In the genomic region with DNA sequence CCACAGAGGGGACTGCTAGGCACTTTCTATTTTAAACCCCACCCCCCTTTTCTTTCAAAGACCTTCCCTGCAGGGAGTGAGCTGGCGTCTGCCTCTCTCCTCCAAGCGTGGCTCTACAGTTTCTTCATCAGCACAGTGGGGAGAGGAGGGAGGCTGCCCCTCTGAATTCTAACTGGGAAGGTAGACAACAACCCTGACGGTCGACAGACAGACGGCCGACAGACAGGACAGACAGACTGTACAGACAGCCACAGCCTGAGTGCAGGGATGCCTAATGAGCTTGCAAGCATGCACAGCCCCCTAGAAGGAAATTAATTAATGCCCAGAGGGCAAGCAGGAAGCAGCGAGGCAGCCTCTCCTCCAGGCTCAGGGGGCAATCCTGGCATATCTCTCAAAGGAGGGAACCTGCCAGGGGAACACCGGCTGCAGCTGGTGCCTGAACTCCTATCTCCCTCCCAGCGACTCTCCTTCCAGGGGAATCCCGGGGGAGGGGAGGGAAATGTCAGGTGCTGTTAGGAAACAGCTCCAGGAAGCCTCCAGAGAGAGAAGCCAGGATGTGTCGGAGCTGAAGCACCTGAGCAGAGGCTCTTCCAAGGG, we compare ENCODE assay signal across 9 mouse cellular contexts. TPM values are rescaled to one million over a fixed set of nuclear protein-coding genes. Genes with fewer than 3 reads are reported as not detected.
DNase-seq lines count a peak whose midpoint lies in the region; ATAC-seq and TF ChIP-seq lines count a peak whose summit lies in the region.
"Had no signal": no experiment of that assay in that cellular context is flagged by ENCODE, and none has a peak within 500 bp of the region (broad histone marks: within the 10 kb centered on the region; RNA-seq: fewer than 3 reads in every experiment).

No protein-coding gene starts in this region.

- TF ChIP-seq EP300 in heart, adult 2 months (IDR thresholded peaks at IDR 0.05; ENCODE audit: insufficient read depth, low read depth, low read length) = no peak

- DNase-seq in heart, adult 2 months = no peak
- peak; percentile 40 for DNase-seq in embryonic facial prominence, embryonic 10.5 days (ENCODE audit: low spot score)
- no peak for DNase-seq in hindbrain, embryonic 14.5 days (ENCODE audit: low spot score)
- DNase-seq in midbrain, postnatal 0 days (ENCODE audit: low spot score) = peak; percentile 35
- no peak for DNase-seq in gastrocnemius, postnatal 36 days
- DNase-seq in gastrocnemius, adult 18-20 months (ENCODE audit: low spot score) = no peak

- no peaks in the 10 kb centered on the region for H3K27me3 ChIP-seq in heart, embryonic 16.5 days (ENCODE audit: control insufficient read depth, insufficient read depth, low read length)
- H3K27me3 ChIP-seq in heart, adult 2 months (ENCODE audit: control insufficient read depth, insufficient read depth, low read length) = no peaks in the 10 kb centered on the region
- no peaks in the 10 kb centered on the region for H3K27me3 ChIP-seq in embryonic facial prominence, embryonic 10.5 days (replicated peaks; ENCODE audit: low read depth, poor library complexity, severe bottlenecking)
- H3K27me3 ChIP-seq in hindbrain, embryonic 14.5 days (ENCODE audit: control insufficient read depth, insufficient read depth, low read length) = no peaks in the 10 kb centered on the region
- no peaks in the 10 kb centered on the region for H3K27me3 ChIP-seq in midbrain, postnatal 0 days (ENCODE audit: insufficient read depth, low read length)

- 0 out of 2 replicates have a peak, but pooled peaks cover 5% of the 10 kb centered on the region for H3K36me3 ChIP-seq in heart, embryonic 16.5 days (ENCODE audit: control insufficient read depth, insufficient read depth)
- H3K36me3 ChIP-seq in heart, adult 2 months (ENCODE audit: control insufficient read depth, insufficient read depth, low read length) = no peaks in the 10 kb centered on the region
- peaks cover 15% of the 10 kb centered on the region for H3K36me3 ChIP-seq in embryonic facial prominence, embryonic 10.5 days (replicated peaks)
- H3K36me3 ChIP-seq in hindbrain, embryonic 14.5 days (replicated peaks; ENCODE audit: control insufficient read depth, insufficient read depth) = no peaks in the 10 kb centered on the region
- H3K36me3 ChIP-seq in midbrain, postnatal 0 days (ENCODE audit: insufficient read depth, low read length) = no peaks in the 10 kb centered on the region
- H3K36me3 ChIP-seq: G1E had no signal

- TF ChIP-seq CTCF in heart, adult 2 months (IDR thresholded peaks at IDR 0.05) = no peak
- no peak for TF ChIP-seq CTCF in midbrain, postnatal 0 days (IDR thresholded peaks at IDR 0.05)

- peak overlapping the region; percentile 36 for H3K4me2 ChIP-seq in heart, embryonic 16.5 days (ENCODE audit: low read depth, low read length)
- peak overlapping the region; percentile 36 for H3K4me2 ChIP-seq in hindbrain, embryonic 14.5 days (replicated peaks)
- H3K4me2 ChIP-seq in midbrain, postnatal 0 days (ENCODE audit: low read depth, low read length, poor library complexity, severe bottlenecking) = peak overlapping the region; percentile 39

- H3K9ac ChIP-seq in heart, embryonic 16.5 days (ENCODE audit: low read length) = peak overlapping the region; percentile 32
- H3K9ac ChIP-seq in heart, adult 2 months (ENCODE audit: low read depth, low read length) = no peak overlapping the region
- peak overlapping the region; percentile 32; the same call in 1 of the 2 replicates for H3K9ac ChIP-seq in hindbrain, embryonic 14.5 days
- 0 out of 2 replicates have a peak overlapping the region, but pooled peaks have one; percentile 29 for H3K9ac ChIP-seq in midbrain, postnatal 0 days (replicated peaks; ENCODE audit: low read length, poor library complexity, severe bottlenecking)

- peak overlapping the region; percentile 26; the same call in 1 of the 2 replicates for H3K27ac ChIP-seq in heart, embryonic 16.5 days (ENCODE audit: low read length)
- H3K27ac ChIP-seq in heart, adult 2 months = no peak overlapping the region
- H3K27ac ChIP-seq in embryonic facial prominence, embryonic 10.5 days (replicated peaks) = peak overlapping the region; percentile 87
- H3K27ac ChIP-seq in hindbrain, embryonic 14.5 days = peak overlapping the region; percentile 78
- H3K27ac ChIP-seq in midbrain, postnatal 0 days (ENCODE audit: low read depth, low read length) = peak overlapping the region; percentile 63

- WGBS in heart, embryonic 16.5 days = 3% methylated on average over 11 of the region's 11 CpGs
- 20% methylated on average over 11 of the region's 11 CpGs for WGBS in heart, adult 2 months
- 2% methylated on average over 11 of the region's 11 CpGs for WGBS in embryonic facial prominence, embryonic 10.5 days
- WGBS in hindbrain, embryonic 14.5 days = 1% methylated on average over 11 of the region's 11 CpGs
- 4% methylated on average over 11 of the region's 11 CpGs for WGBS in midbrain, postnatal 0 days

- H3K4me1 ChIP-seq in heart, embryonic 16.5 days (ENCODE audit: control insufficient read depth, insufficient read depth, low read length) = peaks cover 54% of the 10 kb centered on the region
- H3K4me1 ChIP-seq in heart, adult 2 months (ENCODE audit: control insufficient read depth, insufficient read depth, low read length) = peaks cover 12% of the 10 kb centered on the region
- peaks cover 54% of the 10 kb centered on the region for H3K4me1 ChIP-seq in embryonic facial prominence, embryonic 10.5 days
- H3K4me1 ChIP-seq in hindbrain, embryonic 14.5 days (replicated peaks; ENCODE audit: control insufficient read depth, insufficient read depth, low read length) = peaks cover 41% of the 10 kb centered on the region
- H3K4me1 ChIP-seq in midbrain, postnatal 0 days (ENCODE audit: insufficient read depth, low read length) = peaks cover 19% of the 10 kb centered on the region

- ATAC-seq in heart, embryonic 16.5 days (replicated peaks; ENCODE audit: extremely low read depth, insufficient read depth, low FRiP score) = 0 out of 2 replicates have a peak, but pooled peaks have one; percentile 26
- ATAC-seq in hindbrain, embryonic 14.5 days (ENCODE audit: low FRiP score) = peak; percentile 47; the same call in 1 of the 2 replicates
- ATAC-seq in midbrain, postnatal 0 days (ENCODE audit: low FRiP score) = peak; percentile 58; the same call in 1 of the 2 replicates
- ATAC-seq in granulocyte monocyte progenitor cell, adult 5-6 weeks (replicated peaks; ENCODE audit: poor library complexity, severe bottlenecking) = no peak

- no peak for TF ChIP-seq POLR2A in heart, adult 2 months (IDR thresholded peaks at IDR 0.05; ENCODE audit: insufficient read depth, low read depth, low read length)

- no peaks in the 10 kb centered on the region for H3K79me2 ChIP-seq in heart, adult 2 months (replicated peaks; ENCODE audit: control insufficient read depth, insufficient read depth, low read length)

- no peaks in the 10 kb centered on the region for H3K9me3 ChIP-seq in heart, embryonic 16.5 days (replicated peaks; ENCODE audit: control insufficient read depth, low read length)
- H3K9me3 ChIP-seq in embryonic facial prominence, embryonic 10.5 days = no peaks in the 10 kb centered on the region
- no peaks in the 10 kb centered on the region for H3K9me3 ChIP-seq in hindbrain, embryonic 14.5 days (ENCODE audit: control insufficient read depth, low read length)
- no peaks in the 10 kb centered on the region for H3K9me3 ChIP-seq in midbrain, postnatal 0 days (ENCODE audit: low read length)
- H3K9me3 ChIP-seq: G1E had no signal

- H3K4me3 ChIP-seq in heart, embryonic 16.5 days (ENCODE audit: low read length) = no peak overlapping the region
- no peak overlapping the region for H3K4me3 ChIP-seq in heart, adult 2 months
- H3K4me3 ChIP-seq in embryonic facial prominence, embryonic 10.5 days = peak overlapping the region; percentile 49
- no peak overlapping the region for H3K4me3 ChIP-seq in hindbrain, embryonic 14.5 days (replicated peaks; ENCODE audit: low read length)
- H3K4me3 ChIP-seq in midbrain, postnatal 0 days (ENCODE audit: low read depth, low read length) = no peak overlapping the region

- intact Hi-C loops in heart, adult 2 months (cut with DNase I) = loop anchor here (2.0 kb wide), 1 partner anchor 18 kb away; the partner anchor contains the start of genes Lrrc75a and Mmgt2
- intact Hi-C loops in gastrocnemius, postnatal 36 days (cut with DNase I) = no loop called here

RNA-seq across cellular contexts. Expression of gene Lrrc75a, which starts 18.0 kb away (rescaled TPM):
- polyA plus RNA-seq in heart, embryonic 16.5 days (2015; fragmentation: Nextera tagmentation; extraction: Ambion mirVana) = 11.4 and 15.2 TPM in 2 replicates
- total RNA-seq in heart, adult 2 months (2021) = 1 to 10 TPM; 3.3 to 4.2 TPM
- 6.2 and 9.6 TPM in 2 replicates for polyA plus RNA-seq in heart, adult 2 months (2012; rRNA removed)
- 11.2 and 12.9 TPM in 2 replicates for polyA plus RNA-seq in embryonic facial prominence, embryonic 10.5 days (2016; fragmentation: Nextera tagmentation; extraction: Ambion mirVana)
- polyA plus RNA-seq in hindbrain, embryonic 14.5 days (2014; fragmentation: Nextera tagmentation; extraction: Ambion mirVana) = 10.5 and 12.6 TPM in 2 replicates
- total RNA-seq in midbrain, postnatal 0 days (2014; rRNA removed) = 23.3 and 25.9 TPM in 2 replicates
- 6.9 and 7.4 TPM in 2 replicates for polyA plus RNA-seq in midbrain, postnatal 0 days (2015; fragmentation: Nextera tagmentation; extraction: Ambion mirVana)
- total RNA-seq in gastrocnemius, postnatal 36 days (2021) = 1 to 10 TPM; 3.5 to 4.3 TPM
- 5.7 TPM in 2 replicates for total RNA-seq in granulocyte monocyte progenitor cell, adult 5-6 weeks (2014; fragmentation: Nextera tagmentation)
- total RNA-seq in granulocyte monocyte progenitor cell, adult 5-6 weeks (2017) = 3.6 and 5.4 TPM in 2 replicates
- 1 to 10 TPM; 3.2 to 3.5 TPM for total RNA-seq in gastrocnemius, adult 18-20 months (2021)

RNA-seq across cellular contexts. Expression of gene Mmgt2, which starts 18.1 kb away (rescaled TPM):
- polyA plus RNA-seq in heart, embryonic 16.5 days (2015; fragmentation: Nextera tagmentation; extraction: Ambion mirVana) = 48.8 and 49.0 TPM in 2 replicates
- 1 to 10 TPM; 5.8 to 8.6 TPM for total RNA-seq in heart, adult 2 months (2021)
- 8.7 and 8.9 TPM in 2 replicates for polyA plus RNA-seq in heart, adult 2 months (2012; rRNA removed)
- 41.9 and 44.2 TPM in 2 replicates for polyA plus RNA-seq in embryonic facial prominence, embryonic 10.5 days (2016; fragmentation: Nextera tagmentation; extraction: Ambion mirVana)
- polyA plus RNA-seq in hindbrain, embryonic 14.5 days (2014; fragmentation: Nextera tagmentation; extraction: Ambion mirVana) = 21.0 and 33.4 TPM in 2 replicates
- total RNA-seq in midbrain, postnatal 0 days (2014; rRNA removed) = 24.0 and 58.3 TPM in 2 replicates
- polyA plus RNA-seq in midbrain, postnatal 0 days (2015; fragmentation: Nextera tagmentation; extraction: Ambion mirVana) = 22.7 and 23.4 TPM in 2 replicates
- total RNA-seq in gastrocnemius, postnatal 36 days (2021) = 1 to 10 TPM; 3.9 to 4.0 TPM
- 16.7 and 34.1 TPM in 2 replicates for total RNA-seq in granulocyte monocyte progenitor cell, adult 5-6 weeks (2014; fragmentation: Nextera tagmentation)
- total RNA-seq in granulocyte monocyte progenitor cell, adult 5-6 weeks (2017) = 15.9 and 23.7 TPM in 2 replicates
- total RNA-seq in gastrocnemius, adult 18-20 months (2021) = 1 to 10 TPM; 3.3 to 3.6 TPM

RNA-seq across cellular contexts. Expression of gene Trpv2, which starts 56.0 kb away (rescaled TPM):
- 6.1 and 6.8 TPM in 2 replicates for polyA plus RNA-seq in heart, embryonic 16.5 days (2015; fragmentation: Nextera tagmentation; extraction: Ambion mirVana)
- total RNA-seq in heart, adult 2 months (2021) = 1 to 10 TPM; 2.6 to 3.5 TPM
- 4.6 and 5.6 TPM in 2 replicates for polyA plus RNA-seq in heart, adult 2 months (2012; rRNA removed)
- polyA plus RNA-seq in embryonic facial prominence, embryonic 10.5 days (2016; fragmentation: Nextera tagmentation; extraction: Ambion mirVana) = 2.6 and 3.8 TPM in 2 replicates
- polyA plus RNA-seq in hindbrain, embryonic 14.5 days (2014; fragmentation: Nextera tagmentation; extraction: Ambion mirVana) = 22.6 and 28.2 TPM in 2 replicates
- total RNA-seq in midbrain, postnatal 0 days (2014; rRNA removed) = 55.4 and 62.0 TPM in 2 replicates
- polyA plus RNA-seq in midbrain, postnatal 0 days (2015; fragmentation: Nextera tagmentation; extraction: Ambion mirVana) = 31.0 and 32.9 TPM in 2 replicates
- 1 to 10 TPM in 1 of 2 experiments, under 1 TPM in 1; 0.87 to 1.1 TPM for total RNA-seq in gastrocnemius, postnatal 36 days (2021)
- total RNA-seq in granulocyte monocyte progenitor cell, adult 5-6 weeks (2014; fragmentation: Nextera tagmentation) = 13.8 and 17.5 TPM in 2 replicates
- total RNA-seq in granulocyte monocyte progenitor cell, adult 5-6 weeks (2017) = 9.2 and 10.7 TPM in 2 replicates
- total RNA-seq in gastrocnemius, adult 18-20 months (2021) = 1 to 10 TPM in 1 of 2 experiments, under 1 TPM in 1; 0.87 to 2.1 TPM

Comparison
In these comparisons a context has a peak if more than half of its experiments do, and no peak if none do; other contexts are left out.
1. DNase-seq: peak in embryonic facial prominence, embryonic 10.5 days (single experiment) and midbrain, postnatal 0 days (single experiment); none in heart, adult 2 months (0 of 2), hindbrain, embryonic 14.5 days (single experiment), gastrocnemius, postnatal 36 days (0 of 2) and gastrocnemius, adult 18-20 months (single experiment).
2. Peak in every context shown above with its lines, with median percentiles within 50 percentile points of each other: H3K4me2 ChIP-seq.